Mouse (Mus musculus): ENCODE data around the gene Nalcn.

GRCm38 (mm10) chr14:123575356-123575755 is 51.6 kb downstream of the Nalcn start:
- TF ChIP-seq CTCF (IDR thresholded peaks at IDR 0.05; ENCODE audit: low read depth), result no peak
- no peak for TF ChIP-seq EP300 (IDR thresholded peaks at IDR 0.05; ENCODE audit: low read depth)

All from liver, embryonic 14.5 days (tissue).